Mouse (Mus musculus) thymus, postnatal 14 days (tissue): ENCODE data around the gene Ppp1r9b.

ENCODE experiments used
- DNase-seq: peaks from one replicate; pipeline ENCODE4 v3.0.0; 2021

Gene Ppp1r9b

DNA sequence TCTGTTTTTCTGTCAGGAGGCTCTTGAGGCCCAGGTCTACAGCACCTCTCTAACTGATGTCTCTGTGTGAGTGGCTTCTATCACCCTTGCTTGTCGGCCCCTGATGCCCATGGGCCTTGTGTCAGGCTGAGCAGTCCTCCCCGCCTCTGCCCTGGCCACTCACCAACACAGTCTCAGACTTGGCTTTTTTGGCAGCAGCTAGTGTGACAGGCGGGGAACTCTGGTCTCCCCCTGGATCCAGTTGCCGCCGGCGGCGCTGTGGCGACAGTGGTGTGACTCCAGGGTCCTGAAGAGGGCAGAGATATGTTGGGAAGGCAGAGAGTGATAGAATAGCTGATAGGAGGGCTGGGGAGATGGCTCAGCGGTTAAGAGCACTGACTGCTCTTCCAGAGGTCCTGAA, 62.2 kb downstream of the Ppp1r9b start:
- DNase-seq: no peak
